Mouse (Mus musculus): ENCODE results near the gene Appl1.
A peak's percentile ranks its signal among the peaks of the same experiment; 100 is the strongest.

The Appl1 gene

GRCm38 (mm10) chr14:26971106-26971789 is at the start of gene Appl1:
TSS of gene Appl1 (minus strand) at chr14:26971232.
- DNase-seq = no peak

DNA sequence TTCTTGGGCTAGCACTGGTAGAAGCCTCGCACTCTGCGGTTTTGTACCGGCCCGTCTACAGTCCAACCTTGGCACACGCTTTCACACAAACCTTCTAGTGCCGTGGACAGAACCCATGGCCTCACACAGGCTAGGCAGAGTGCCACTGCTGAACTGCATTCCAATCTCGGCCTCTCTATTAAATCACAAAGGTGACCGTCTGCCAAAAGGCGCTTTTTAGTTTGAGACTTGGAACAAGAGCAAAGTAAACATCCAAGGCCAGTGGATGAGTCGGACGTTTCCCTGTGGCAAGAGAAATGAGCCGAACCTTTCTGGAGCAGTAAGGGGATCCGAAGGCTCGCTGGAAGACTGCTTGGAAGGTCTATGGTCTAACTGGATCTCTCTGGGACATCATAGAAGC is 48.8 kb upstream of the Appl1 start:
- DNase-seq = peak; percentile 61 to 67

GRCm38 (mm10) chr14:27017936-27018335 is 46.9 kb upstream of the Appl1 start:
- no peak for DNase-seq

GRCm38 (mm10) chr14:27013658-27014057 is 42.6 kb upstream of the Appl1 start:
- peak in 1 of 2 experiments; percentile 23 for DNase-seq

DNA sequence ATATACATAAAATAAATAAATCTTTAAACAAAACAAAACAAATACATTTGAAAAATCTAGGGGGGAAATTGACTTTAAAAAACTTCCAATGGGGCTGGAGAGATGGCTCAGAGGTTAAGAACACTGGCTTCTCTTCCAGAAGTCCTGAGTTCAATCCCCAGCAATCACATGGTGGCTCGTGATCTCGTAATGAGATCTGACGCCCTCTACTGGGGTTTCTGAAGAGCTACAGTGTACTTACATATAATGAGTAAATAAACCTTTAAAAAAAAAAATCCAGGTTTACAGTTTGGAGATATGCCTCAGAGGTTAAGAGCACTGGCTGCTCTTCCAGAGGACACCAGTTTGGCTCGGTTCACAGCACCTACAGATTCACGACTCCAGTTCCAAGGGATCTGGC is 40.5 kb upstream of the Appl1 start:
- DNase-seq = no peak

- no peak for DNase-seq
Observed at GRCm38 (mm10) chr14:27005937-27006336, 34.9 kb upstream of the Appl1 start.

DNA sequence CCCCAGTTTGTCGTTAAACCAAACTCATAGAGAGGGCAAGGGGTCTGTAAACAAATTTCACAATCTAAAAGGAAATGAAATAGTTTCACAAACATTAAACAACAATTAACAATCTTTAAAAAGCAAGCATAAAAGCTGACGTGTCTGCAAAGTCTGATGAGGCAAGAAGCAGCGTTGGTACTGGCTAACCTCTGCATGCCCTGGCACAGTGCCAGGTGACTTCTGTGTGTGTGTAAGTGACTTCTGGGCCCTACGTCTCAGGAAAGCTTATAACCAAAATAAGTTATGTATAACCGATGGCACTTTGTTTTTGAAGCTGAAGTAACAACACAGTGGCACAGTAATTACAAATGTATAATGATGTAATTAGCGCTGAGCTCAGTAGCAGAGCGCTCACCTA is 33.9 kb upstream of the Appl1 start:
- peak in 1 of 2 experiments; percentile 6 for DNase-seq

DNA sequence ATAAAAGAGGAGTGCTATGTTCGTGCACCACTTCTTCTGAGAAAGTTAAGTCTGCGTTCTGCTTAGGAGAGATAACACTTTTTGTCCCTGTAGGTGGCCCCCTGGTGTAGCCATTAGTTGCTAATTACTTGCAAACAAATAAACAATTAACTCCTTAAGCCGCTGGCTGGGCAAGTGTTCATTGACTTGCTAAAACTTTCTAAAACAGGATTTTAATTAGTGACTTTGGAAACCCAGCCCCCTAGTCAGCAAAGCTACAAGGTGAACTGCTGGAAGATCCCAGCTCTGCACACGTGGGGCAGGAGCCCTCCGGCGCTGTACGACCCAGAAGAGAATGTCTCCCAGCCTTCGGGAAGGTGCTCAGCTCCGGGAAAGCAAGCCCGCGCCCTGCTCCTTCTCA is 29.4 kb upstream of the Appl1 start:
- no peak for DNase-seq

- no peak for DNase-seq
Observed at GRCm38 (mm10) chr14:26996257-26996656, 25.2 kb upstream of the Appl1 start.

DNA sequence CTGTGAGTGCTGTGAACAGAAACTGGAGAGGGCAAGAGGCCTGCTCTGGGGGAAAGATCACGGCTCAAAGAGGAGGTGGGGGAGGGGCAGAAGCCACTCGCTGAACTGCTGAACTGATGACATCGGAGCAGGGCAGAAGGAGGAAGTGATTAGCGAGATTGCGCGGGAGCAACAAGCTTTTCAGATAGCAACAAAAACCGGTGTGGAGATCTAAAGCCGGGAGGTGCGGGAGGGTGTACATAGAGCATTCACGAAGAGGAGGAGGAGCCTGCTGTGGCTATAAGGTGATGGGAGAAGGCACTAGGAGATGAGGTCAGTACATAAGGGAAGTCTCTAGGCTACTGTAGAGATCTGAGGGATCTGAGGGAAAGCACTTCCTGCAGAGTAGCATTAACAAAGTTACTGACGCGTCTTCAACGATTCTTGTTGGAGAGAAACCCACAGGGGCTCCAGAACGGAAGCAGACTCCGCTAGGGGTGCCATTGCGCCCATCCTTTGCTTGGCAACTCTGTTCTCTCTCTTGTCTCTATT is 23.2 kb upstream of the Appl1 start, which contains the start of gene Hesx1:
Gene Hesx1 (plus strand): TSS at position 206 of the 531 bp plus-strand sequence.
- peak; percentile 26 to 33 for DNase-seq

- DNase-seq = no peak
Observed at GRCm38 (mm10) chr14:26993427-26993826, 22.4 kb upstream of the Appl1 start.

- DNase-seq = no peak
Observed at GRCm38 (mm10) chr14:26991622-26992021, 20.6 kb upstream of the Appl1 start.

- no peak for DNase-seq
Observed at GRCm38 (mm10) chr14:26988694-26989093, 17.7 kb upstream of the Appl1 start.

DNA sequence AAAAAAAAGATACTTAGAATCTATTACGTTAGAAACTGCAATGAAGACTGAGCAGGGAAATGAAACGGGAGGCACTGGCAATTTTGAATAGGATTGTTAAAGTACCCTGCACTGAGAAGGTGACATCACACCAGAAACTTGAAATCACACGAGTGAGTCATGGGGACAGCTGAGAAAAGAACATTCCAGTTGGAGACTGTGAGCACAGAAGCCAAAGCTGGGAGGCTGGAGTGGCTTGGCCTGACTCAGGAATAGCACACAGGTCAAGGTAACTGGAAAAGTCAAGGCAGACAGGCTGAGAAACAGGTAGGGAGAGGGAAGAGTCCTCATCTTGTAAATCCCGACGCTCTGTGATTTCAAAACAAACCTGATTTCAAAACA is 11.1 kb upstream of the Appl1 start:
- no peak for DNase-seq

- no peak for DNase-seq
Observed at GRCm38 (mm10) chr14:26981494-26982149, 10.6 kb upstream of the Appl1 start.

- no peak for DNase-seq
Observed at GRCm38 (mm10) chr14:26981021-26981420, 10.0 kb upstream of the Appl1 start.

DNA sequence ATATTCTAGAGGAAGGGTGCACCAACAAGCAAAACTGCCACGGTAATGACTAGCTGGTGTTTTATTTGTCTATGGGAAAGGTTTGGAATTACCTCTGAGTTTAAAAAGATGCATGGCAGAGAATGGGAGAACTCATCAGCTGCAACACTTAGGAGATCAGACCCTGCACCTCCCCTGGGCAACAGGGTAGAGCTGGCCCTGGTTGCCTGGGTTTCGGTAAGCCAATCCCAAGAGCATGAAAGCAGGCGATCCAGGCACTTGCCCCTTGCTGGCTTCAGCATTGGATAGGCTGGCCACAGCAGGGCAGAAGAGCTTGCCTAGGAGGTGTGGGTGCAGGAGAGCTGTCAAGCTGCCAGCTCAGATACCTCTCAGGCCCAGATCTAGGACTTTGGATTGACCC is 8.8 kb upstream of the Appl1 start:
- no peak for DNase-seq

DNA sequence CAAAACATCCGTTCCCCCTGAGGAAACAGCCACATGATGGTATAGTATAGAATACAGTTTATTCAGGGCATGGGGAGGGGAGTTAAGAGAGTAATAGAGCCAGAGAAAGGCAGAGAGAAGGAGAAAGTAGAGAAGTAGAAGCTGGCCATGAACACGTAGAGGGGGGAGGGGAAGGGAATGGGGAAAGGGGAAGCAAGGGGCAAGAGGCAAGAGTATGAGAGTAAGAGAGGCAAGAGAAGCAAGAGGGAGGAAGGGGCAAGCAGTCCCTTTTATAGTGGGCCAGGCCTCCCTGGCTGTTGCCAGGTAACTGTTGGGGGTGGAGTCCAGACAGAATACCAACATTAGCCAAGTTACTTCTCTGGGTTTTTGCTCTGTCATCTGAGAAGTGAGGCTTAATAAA is 6.5 kb upstream of the Appl1 start:
- no peak for DNase-seq

DNA sequence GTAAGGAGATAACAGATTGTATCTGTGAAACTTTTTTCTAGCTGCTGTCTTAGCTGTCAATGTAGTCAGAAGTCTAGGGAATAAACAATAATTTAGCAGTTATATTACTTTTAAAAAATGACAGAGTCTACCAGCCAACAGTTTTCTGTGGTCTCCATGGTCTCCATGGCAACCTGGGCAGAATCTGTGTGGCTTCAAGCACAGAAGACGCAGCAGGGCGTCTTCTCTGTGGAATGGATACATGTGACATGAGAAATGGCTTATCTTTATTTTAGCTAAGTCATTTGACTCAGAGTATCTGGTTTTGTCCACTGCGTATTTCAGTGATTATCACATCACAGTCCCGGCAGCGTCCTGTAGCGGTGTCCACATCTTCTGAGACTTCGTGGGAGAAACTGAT is 5.2 kb upstream of the Appl1 start:
- DNase-seq = no peak

DNA sequence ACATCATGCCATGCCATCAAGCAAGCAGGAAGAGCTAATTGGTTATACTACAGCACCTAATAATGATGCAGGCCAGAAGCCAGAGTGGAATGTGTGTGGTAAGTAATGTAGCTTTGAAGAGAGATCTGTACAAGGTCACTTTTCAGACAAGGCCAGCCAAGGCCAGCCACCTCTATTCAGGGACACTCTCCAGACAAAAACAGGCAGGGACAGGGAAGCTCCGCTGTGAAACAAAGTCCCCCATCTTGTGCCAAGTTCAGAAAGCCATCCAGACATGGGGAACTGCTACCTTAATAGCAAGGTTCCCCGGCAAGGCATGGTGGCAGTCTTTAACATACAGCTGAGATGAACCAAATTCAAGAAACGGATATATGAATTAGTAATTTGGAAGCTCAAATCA is 4.5 kb upstream of the Appl1 start:
- no peak for DNase-seq

DNA sequence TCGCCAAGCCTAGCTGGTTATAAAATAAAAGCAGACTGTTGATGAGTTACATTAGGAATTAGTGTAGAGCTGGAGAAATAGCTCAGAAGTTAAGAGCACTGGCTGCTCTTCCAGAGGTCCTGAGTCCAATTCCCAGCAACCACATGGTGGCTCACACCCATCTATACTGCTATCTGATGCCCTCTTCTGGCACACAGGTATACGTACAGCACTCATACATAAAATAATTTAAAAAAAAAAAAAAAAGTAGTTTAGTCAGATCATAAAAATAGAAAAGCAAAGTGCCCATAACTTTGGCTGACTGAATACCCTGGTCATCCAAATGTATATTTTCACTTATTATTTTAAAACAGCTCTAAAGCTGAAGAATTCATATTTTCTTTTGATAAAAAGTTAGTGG is 2.1 kb upstream of the Appl1 start:
- DNase-seq = no peak

- peak; percentile 95 for DNase-seq
Observed at GRCm38 (mm10) chr14:26970439-26970932, 546 bp downstream of the Appl1 start.

DNA sequence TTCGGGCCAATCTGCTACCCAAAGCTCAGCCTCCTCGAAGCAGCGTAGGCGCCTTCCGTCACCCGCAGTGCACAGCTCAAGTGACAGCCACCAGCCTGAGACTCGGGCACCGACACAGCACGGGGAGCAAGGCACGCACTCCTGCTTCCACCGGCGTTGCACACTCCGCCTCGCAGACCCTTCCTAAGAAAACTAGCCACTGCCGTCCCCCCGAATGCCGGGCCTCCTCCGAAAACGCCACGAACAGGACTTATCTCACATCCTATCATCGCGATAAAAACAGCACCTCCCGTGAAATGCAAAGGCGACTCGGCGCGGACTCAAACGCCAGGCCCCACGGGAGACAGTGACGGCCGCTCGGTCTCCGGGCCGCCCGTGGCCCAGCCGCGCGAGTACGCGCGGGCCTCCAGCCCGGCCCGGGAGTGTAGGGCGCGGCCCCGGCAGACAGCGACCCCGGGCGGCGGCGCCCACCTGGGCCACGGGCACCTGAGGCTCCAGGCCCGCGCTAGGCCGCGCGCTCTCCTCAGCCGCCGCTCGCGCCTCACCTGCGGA is 1.1 kb downstream of the Appl1 start:
- DNase-seq = peak; percentile 53 to 56

DNA sequence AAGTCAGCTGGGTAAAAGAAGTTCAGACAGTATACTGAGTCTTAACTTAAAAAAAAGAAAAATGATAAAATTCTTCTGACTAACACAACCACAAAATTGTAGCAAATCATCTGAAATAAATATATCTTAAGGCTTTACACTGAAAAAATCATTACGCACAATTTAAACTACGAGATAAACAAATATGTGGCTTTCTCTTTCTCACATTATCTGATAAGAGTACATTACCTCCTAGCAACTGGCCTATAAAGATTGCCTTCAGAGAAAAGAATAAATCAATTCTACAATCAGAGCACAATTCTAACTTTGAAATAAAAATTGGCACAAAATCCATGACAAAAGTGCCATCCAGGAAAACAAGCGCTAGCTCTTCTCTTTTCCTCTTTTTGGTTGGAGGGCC is 1.9 kb downstream of the Appl1 start:
- no peak for DNase-seq
